Mouse (Mus musculus) heart, adult 2 months (tissue): ENCODE results near the gene Stam2. TPM values are rescaled to one million over a fixed set of nuclear protein-coding genes. Genes with fewer than 3 reads are reported as not detected.

Source experiments
- DNase-seq, 2 experiments: peaks; one replicate each; pipeline ENCODE4 v3.0.0; 2021
- H3K27ac ChIP-seq: fragments of 200-600 bp; 2 replicates; pipeline ENCODE4 v1.8.1; 2022
- H3K27me3 ChIP-seq: fragments of 200-500 bp; 2 replicates; pipeline ENCODE4 v1.6.1; 2012; ENCODE audit warnings: mild to moderate bottlenecking, low read length, inconsistent platforms, mixed read lengths; ENCODE audit not compliant: control insufficient read depth, insufficient read depth
- H3K36me3 ChIP-seq: fragments of 200-500 bp; 2 replicates; pipeline ENCODE4 v1.6.1; 2012; ENCODE audit warnings: low read length, inconsistent platforms; ENCODE audit not compliant: control insufficient read depth, insufficient read depth
- H3K4me1 ChIP-seq: fragments of 200-500 bp; 2 replicates; pipeline ENCODE4 v1.6.1; 2011; ENCODE audit warnings: low read length; ENCODE audit not compliant: control insufficient read depth, insufficient read depth
- H3K4me3 ChIP-seq: fragments of 200-600 bp; 2 replicates; pipeline ENCODE4 v1.8.1; 2022
- H3K79me2 ChIP-seq: fragments of 200-500 bp; replicated peaks from 2 replicates; pipeline ENCODE4 v1.6.1; 2012; ENCODE audit warnings: mild to moderate bottlenecking, inconsistent platforms, low read length, moderate library complexity, mixed read lengths; ENCODE audit not compliant: control insufficient read depth, insufficient read depth
- H3K9ac ChIP-seq: fragments of 200-500 bp; 2 replicates; pipeline ENCODE4 v1.6.1; 2012; ENCODE audit warnings: low read depth, mild to moderate bottlenecking, control low read depth, inconsistent platforms, low read length, mixed read lengths
- CTCF ChIP-seq: fragments of 200-600 bp; IDR thresholded peaks from 2 replicates; pipeline ENCODE4 v1.8.1; 2022; ENCODE audit warnings: antibody characterized with exemption, mild to moderate bottlenecking, moderate library complexity
- EP300 ChIP-seq: fragments of 200-500 bp; IDR thresholded peaks from 2 replicates; pipeline ENCODE4 v1.6.1; 2011; ENCODE audit warnings: low read depth, low read length, control low read depth; ENCODE audit not compliant: insufficient read depth
- POLR2A ChIP-seq: fragments of 200-500 bp; IDR thresholded peaks from 2 replicates; pipeline ENCODE4 v1.6.1; 2011; ENCODE audit warnings: mild to moderate bottlenecking, low read depth, low read length, control low read depth; ENCODE audit not compliant: insufficient read depth
- WGBS: fragments of 180-500 bp; shearing (Covaris S2); methylation state at CpG from one replicate; pipeline ENCODE4 v1.1.7; 2018; 5-methylcytosine and 5-hydroxymethylcytosine counted together
- intact Hi-C: fragments of 180-260 bp; cut with DNase I; formaldehyde crosslinking; loops from one replicate; pipeline ENCODE4 v1.15.1; 2025
- polyA plus RNA-seq: library from polyadenylated mRNA; depleted of rRNA; stranded (reverse); fragments of >200 nt; gene quantifications from 2 replicates; pipeline ENCODE4 v1.2.3, GENCODE M21; 2012
- total RNA-seq, 2 experiments: library from RNA; stranded (reverse); gene quantifications; 2 replicates each; pipeline ENCODE4 v1.2.3; 2021

Gene Stam2
- total and polyA plus RNA-seq, 3 experiments: 5.9 to 17.1 (median 16.4) TPM

GRCm38 (mm10) chr2:52720231-52721025, 21.7 kb downstream of the Stam2 start:
- DNase-seq: no peak
- H3K9ac ChIP-seq: no peak overlapping the region
- 0 out of 2 replicates have a peak, but pooled peaks cover 1% of the 10 kb centered on the region for H3K4me1 ChIP-seq
- no peak for TF ChIP-seq CTCF
- no peak for TF ChIP-seq EP300
- no peak overlapping the region for H3K4me3 ChIP-seq
- H3K27me3 ChIP-seq: no peaks in the 10 kb centered on the region
- 80% methylated on average over 13 of the region's 13 CpGs for WGBS
- intact Hi-C loops: no loop called here
- no peaks in the 10 kb centered on the region for H3K36me3 ChIP-seq
- H3K79me2 ChIP-seq: peaks cover 3% of the 10 kb centered on the region; the same call in 1 of the 2 replicates
- H3K27ac ChIP-seq: no peak overlapping the region

GRCm38 (mm10) chr2:52717076-52717475, 25.0 kb downstream of the Stam2 start:
- H3K27me3 ChIP-seq: no peaks in the 10 kb centered on the region
- no peak overlapping the region for H3K27ac ChIP-seq
- TF ChIP-seq CTCF (no peak), EP300 (no peak), POLR2A (no peak)
- no peak for DNase-seq
- no peak overlapping the region for H3K9ac ChIP-seq
- intact Hi-C loops: no loop called here
- 0 out of 2 replicates have a peak, but pooled peaks cover 1% of the 10 kb centered on the region for H3K4me1 ChIP-seq
- WGBS: 69% methylated on average over 5 of the region's 5 CpGs
- no peaks in the 10 kb centered on the region for H3K79me2 ChIP-seq
- H3K36me3 ChIP-seq: peaks cover 5% of the 10 kb centered on the region; the same call in 1 of the 2 replicates
- no peak overlapping the region for H3K4me3 ChIP-seq

- H3K36me3 ChIP-seq: peaks cover 5% of the 10 kb centered on the region; the same call in 1 of the 2 replicates
- no peak overlapping the region for H3K4me3 ChIP-seq
- H3K79me2 ChIP-seq: no peaks in the 10 kb centered on the region
- H3K4me1 ChIP-seq: 0 out of 2 replicates have a peak, but pooled peaks cover 1% of the 10 kb centered on the region
- no peak overlapping the region for H3K9ac ChIP-seq
- no peaks in the 10 kb centered on the region for H3K27me3 ChIP-seq
- H3K27ac ChIP-seq: no peak overlapping the region
- TF ChIP-seq EP300 (no peak), POLR2A (no peak), CTCF (no peak)
- 93% methylated on average over 6 of the region's 6 CpGs for WGBS
- DNase-seq: no peak
- intact Hi-C loops: no loop called here
These were observed 26.5 kb downstream of the Stam2 start for GRCm38 (mm10) chr2:52715538-52715937.

GRCm38 (mm10) chr2:52714111-52714510, 28.0 kb downstream of the Stam2 start:
- Histone ChIP-seq H3K79me2 (no peaks in the 10 kb centered on the region), H3K36me3 (peaks cover 5% of the 10 kb centered on the region; the same call in 1 of the 2 replicates), H3K9ac (no peak overlapping the region), H3K4me1 (no peaks in the 10 kb centered on the region), H3K4me3 (no peak overlapping the region), H3K27me3 (no peaks in the 10 kb centered on the region), H3K27ac (no peak overlapping the region)
- intact Hi-C loops: no loop called here
- WGBS: 93% methylated on average over 4 of the region's 4 CpGs
- TF ChIP-seq POLR2A (no peak), CTCF (no peak), EP300 (no peak)
- no peak for DNase-seq

- intact Hi-C loops: no loop called here
- 86% methylated on average over 2 of the region's 2 CpGs for WGBS
- H3K36me3 ChIP-seq: peaks cover 5% of the 10 kb centered on the region; the same call in 1 of the 2 replicates
- H3K79me2 ChIP-seq: no peaks in the 10 kb centered on the region
- H3K4me3 ChIP-seq: no peak overlapping the region
- H3K4me1 ChIP-seq: no peaks in the 10 kb centered on the region
- H3K9ac ChIP-seq: no peak overlapping the region
- no peaks in the 10 kb centered on the region for H3K27me3 ChIP-seq
- no peak overlapping the region for H3K27ac ChIP-seq
- DNase-seq: no peak
- no peak for TF ChIP-seq POLR2A
- no peak for TF ChIP-seq CTCF
- no peak for TF ChIP-seq EP300
These were observed 31.3 kb downstream of the Stam2 start for GRCm38 (mm10) chr2:52710804-52711203.

GRCm38 (mm10) chr2:52709417-52709816, 32.7 kb downstream of the Stam2 start:
- intact Hi-C loops: no loop called here
- H3K36me3 ChIP-seq: peaks cover 2% of the 10 kb centered on the region; the same call in 1 of the 2 replicates
- 90% methylated on average over 5 of the region's 5 CpGs for WGBS

More at GRCm38 (mm10) chr2:52709417-52709816, 32.7 kb downstream of the Stam2 start:
- TF ChIP-seq EP300: no peak
- TF ChIP-seq POLR2A: no peak
- Histone ChIP-seq H3K27me3 (no peaks in the 10 kb centered on the region), H3K27ac (no peak overlapping the region), H3K4me1 (no peaks in the 10 kb centered on the region), H3K9ac (no peak overlapping the region), H3K79me2 (no peaks in the 10 kb centered on the region), H3K4me3 (no peak overlapping the region)
- no peak for DNase-seq
